Mouse (Mus musculus) left cerebral cortex, adult 11 months (tissue): Measurements from ENCODE around the gene Cers2.
A peak's percentile ranks its signal among the peaks of the same experiment; 100 is the strongest.

Source experiments
- DNase-seq: peaks from one replicate; pipeline ENCODE4 v3.0.0; 2022; ENCODE audit warnings: low spot score

Gene Cers2

GRCm38 (mm10) chr3:95314486-95315093, at the start of gene Cers2:
TSS of gene Cers2 (plus strand) at chr3:95314791.
- DNase-seq, result no peak

GRCm38 (mm10) chr3:95266052-95266451, 48.5 kb upstream of the Cers2 start:
- DNase-seq, result no peak

GRCm38 (mm10) chr3:95267855-95268254, 46.7 kb upstream of the Cers2 start:
- DNase-seq, result no peak

GRCm38 (mm10) chr3:95269789-95270188, 44.8 kb upstream of the Cers2 start:
- no peak for DNase-seq

- DNase-seq, result no peak
Measured at GRCm38 (mm10) chr3:95270766-95271364, 43.7 kb upstream of the Cers2 start.

- no peak for DNase-seq
Measured at GRCm38 (mm10) chr3:95273471-95273870, 41.1 kb upstream of the Cers2 start.

- no peak for DNase-seq
Measured at GRCm38 (mm10) chr3:95274453-95274852, 40.1 kb upstream of the Cers2 start.

GRCm38 (mm10) chr3:95275161-95275560, 39.4 kb upstream of the Cers2 start:
- DNase-seq, result no peak

GRCm38 (mm10) chr3:95276428-95276934, 38.1 kb upstream of the Cers2 start:
- no peak for DNase-seq

- DNase-seq, result no peak
Measured at GRCm38 (mm10) chr3:95277149-95277551, 37.4 kb upstream of the Cers2 start.

GRCm38 (mm10) chr3:95280747-95281146, 33.8 kb upstream of the Cers2 start:
- DNase-seq, result no peak

GRCm38 (mm10) chr3:95281216-95282126, 33.1 kb upstream of the Cers2 start, which contains the start of the genes Mindy1 and Prune1:
TSS of gene Mindy1 (plus strand) at chr3:95281345.
TSS of gene Prune1 (minus strand) at chr3:95282076.
- peak; percentile 97 for DNase-seq

GRCm38 (mm10) chr3:95282381-95282864, 32.2 kb upstream of the Cers2 start:
- no peak for DNase-seq

- no peak for DNase-seq
Measured at GRCm38 (mm10) chr3:95282865-95283588, 31.6 kb upstream of the Cers2 start.

GRCm38 (mm10) chr3:95283589-95283941, 31.0 kb upstream of the Cers2 start:
- DNase-seq, result no peak

GRCm38 (mm10) chr3:95284062-95284461, 30.5 kb upstream of the Cers2 start:
- DNase-seq, result no peak

GRCm38 (mm10) chr3:95284501-95285281, 29.9 kb upstream of the Cers2 start:
- DNase-seq, result no peak

GRCm38 (mm10) chr3:95285390-95285789, 29.2 kb upstream of the Cers2 start:
- no peak for DNase-seq

- DNase-seq, result no peak
Measured at GRCm38 (mm10) chr3:95286011-95286410, 28.6 kb upstream of the Cers2 start.

GRCm38 (mm10) chr3:95286510-95286909, 28.1 kb upstream of the Cers2 start:
- no peak for DNase-seq

- no peak for DNase-seq
Measured at GRCm38 (mm10) chr3:95287541-95287940, 27.1 kb upstream of the Cers2 start.
